Mouse (Mus musculus) liver, postnatal 0 days (tissue): ENCODE data around the gene Tut4.

ENCODE experiments used
- CTCF ChIP-seq: sonication (generic); IDR thresholded peaks from 2 replicates; pipeline ENCODE4 v1.5.1; 2016; ENCODE audit warnings: antibody characterized with exemption, low read depth
- EP300 ChIP-seq: IDR thresholded peaks from 2 replicates; pipeline ENCODE4 v1.6.1; 2016; ENCODE audit warnings: antibody characterized with exemption, low read depth, mild to moderate bottlenecking

DNA sequence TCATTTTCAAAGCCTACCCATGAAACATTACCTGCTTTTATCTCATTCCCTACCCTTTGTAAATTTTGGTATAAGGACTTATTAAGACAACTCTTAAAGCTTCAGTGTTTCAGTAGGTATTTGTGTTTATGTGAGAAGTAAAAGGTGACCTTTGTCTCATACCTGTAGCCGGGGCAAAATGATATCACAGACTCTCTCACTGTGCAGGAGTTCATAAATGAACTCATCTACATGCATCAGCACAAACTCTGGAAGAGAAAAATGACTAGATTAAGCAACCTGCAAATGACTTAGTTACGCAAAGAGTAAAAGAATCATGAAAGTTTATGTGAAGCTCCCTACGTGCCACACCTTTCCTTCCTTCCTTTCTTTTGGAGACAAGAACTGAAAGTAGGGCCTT, 113.4 kb downstream of the Tut4 start:
- TF ChIP-seq CTCF = no peak
- TF ChIP-seq EP300 = no peak
